Mouse (Mus musculus) CD4-positive, CD25-positive, alpha-beta regulatory T cell, adult 4 months (primary cell): ENCODE results near the gene Tmem198. TPM values are rescaled to one million over a fixed set of nuclear protein-coding genes. Genes with fewer than 3 reads are reported as not detected.

Experiments used
- ATAC-seq: one replicate; pipeline ENCODE4 v1.8.0; 2017
- polyA plus RNA-seq, 2 experiments: library from polyadenylated mRNA; unstranded; fragments of 100-300 nt; shearing (Covaris generic); gene quantifications; one replicate each; pipeline ENCODE4 v1.2.1; 2017

Gene Tmem198
- polyA plus RNA-seq, 2 experiments from 2014 or later, result not detected

- ATAC-seq, result no peak
These were observed 23.4 kb upstream of the Tmem198 start for GRCm38 (mm10) chr1:75455948-75456347.

GRCm38 (mm10) chr1:75456746-75457564 is 22.4 kb upstream of the Tmem198 start:
- no peak for ATAC-seq

- no peak for ATAC-seq
These were observed 21.7 kb upstream of the Tmem198 start for GRCm38 (mm10) chr1:75457710-75458024.

GRCm38 (mm10) chr1:75458025-75458788 is 21.1 kb upstream of the Tmem198 start:
- no peak for ATAC-seq

GRCm38 (mm10) chr1:75458789-75459684 is 20.3 kb upstream of the Tmem198 start:
- no peak for ATAC-seq

GRCm38 (mm10) chr1:75460297-75460696 is 19.0 kb upstream of the Tmem198 start:
- no peak for ATAC-seq

GRCm38 (mm10) chr1:75462636-75463035 is 16.7 kb upstream of the Tmem198 start:
- no peak for ATAC-seq

- ATAC-seq, result no peak
These were observed 15.6 kb upstream of the Tmem198 start for GRCm38 (mm10) chr1:75463652-75464204.

- ATAC-seq, result peak; percentile 90
These were observed 12.0 kb upstream of the Tmem198 start for GRCm38 (mm10) chr1:75467215-75467927.

- ATAC-seq, result no peak
These were observed 10.0 kb upstream of the Tmem198 start for GRCm38 (mm10) chr1:75469287-75469825.

- ATAC-seq, result no peak
These were observed 2.9 kb upstream of the Tmem198 start for GRCm38 (mm10) chr1:75476441-75476840.

GRCm38 (mm10) chr1:75477264-75477965 is 1.9 kb upstream of the Tmem198 start:
- ATAC-seq, result peak; percentile 24

- ATAC-seq, result no peak
These were observed 1.4 kb upstream of the Tmem198 start for GRCm38 (mm10) chr1:75477966-75478290.

- ATAC-seq, result peak; percentile 7
These were observed 835 bp upstream of the Tmem198 start for GRCm38 (mm10) chr1:75478497-75478896.

GRCm38 (mm10) chr1:75479635-75479989 is 280 bp downstream of the Tmem198 start:
- ATAC-seq, result peak; percentile 0

GRCm38 (mm10) chr1:75480036-75480435 is 704 bp downstream of the Tmem198 start:
- ATAC-seq, result no peak

GRCm38 (mm10) chr1:75480735-75481134 is 1.4 kb downstream of the Tmem198 start:
- ATAC-seq, result no peak

GRCm38 (mm10) chr1:75486561-75486960 is 7.2 kb downstream of the Tmem198 start:
- ATAC-seq, result no peak

GRCm38 (mm10) chr1:75487040-75487404 is 7.7 kb downstream of the Tmem198 start:
- ATAC-seq, result peak; percentile 2

- peak; percentile 81 for ATAC-seq
These were observed 8.3 kb downstream of the Tmem198 start for GRCm38 (mm10) chr1:75487405-75488161.
